In the genomic region with DNA sequence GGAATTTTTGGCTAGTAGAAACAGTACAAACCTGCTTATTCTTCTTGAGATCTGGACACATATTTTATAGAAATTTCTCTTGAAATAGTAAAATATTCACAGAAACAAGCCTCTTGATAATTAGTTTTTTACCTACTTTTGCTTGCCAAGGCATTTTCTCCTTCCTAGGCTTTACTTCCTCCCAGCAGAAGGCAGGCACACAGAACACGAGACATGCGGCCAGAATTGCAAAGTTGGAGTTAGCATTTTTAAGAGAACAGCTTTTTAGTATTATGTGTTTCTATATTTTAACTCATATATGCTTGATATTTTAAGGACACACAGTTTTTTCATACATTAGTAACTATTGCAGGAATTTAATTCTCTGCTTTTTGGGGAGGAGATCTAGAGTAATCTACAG, we compare ENCODE assay signal across 23 mouse cellular contexts. TPM values are rescaled to one million over a fixed set of nuclear protein-coding genes. Genes with fewer than 3 reads are reported as not detected.
"Had no signal": no experiment of that assay in that cellular context is flagged by ENCODE, and none has a peak within 500 bp of the region (broad histone marks: within the 10 kb centered on the region; RNA-seq: fewer than 3 reads in every experiment).

No protein-coding gene starts in this region.

- H3K36me3 ChIP-seq: liver, embryonic 13.5 days; midbrain, embryonic 10.5 days; midbrain, embryonic 13.5 days; neural tube, embryonic 13.5 days had no signal

- DNase-seq: kidney, adult 18-20 months; kidney, adult 9 months; kidney, postnatal 14 days; kidney, postnatal 4 days; liver, embryonic 13.5 days; lung, adult 2 months; retina, postnatal 1 day; right cerebral cortex, postnatal 4 days; thymus, adult 2 months; thymus, postnatal 14 days; thymus, postnatal 4 days had no signal

- H3K27me3 ChIP-seq: liver, embryonic 13.5 days; midbrain, embryonic 13.5 days; neural tube, embryonic 13.5 days had no signal

- H3K9me3 ChIP-seq: liver, embryonic 13.5 days; midbrain, embryonic 13.5 days; neural tube, embryonic 13.5 days had no signal

- H3K27ac ChIP-seq: liver, embryonic 13.5 days; midbrain, embryonic 10.5 days; midbrain, embryonic 13.5 days; neural tube, embryonic 13.5 days; stomach, postnatal 0 days had no signal

- H3K4me1 ChIP-seq: liver, embryonic 13.5 days; midbrain, embryonic 10.5 days; midbrain, embryonic 13.5 days; neural tube, embryonic 13.5 days had no signal

- H3K4me3 ChIP-seq: liver, embryonic 13.5 days; megakaryocyte, embryonic 14.5 days; midbrain, embryonic 10.5 days; midbrain, embryonic 13.5 days; myocyte; neural tube, embryonic 13.5 days had no signal

RNA-seq across cellular contexts. Expression of a gene that starts 45.7 kb away (rescaled TPM):
- total RNA-seq: liver, adult 2 months; monocyte, adult 5-6 weeks; neutrophil, adult 5-6 weeks had no signal
- polyA plus RNA-seq: kidney, embryonic 16.5 days; liver, adult 2 months; liver, embryonic 13.5 days; liver, embryonic 16.5 days; midbrain, embryonic 10.5 days; midbrain, embryonic 13.5 days; myocyte; neural tube, embryonic 13.5 days; stomach, embryonic 14.5 days; stomach, postnatal 0 days had no signal
